Mouse (Mus musculus): Measurements from ENCODE around the gene Mertk.

- TF ChIP-seq HCFC1 (IDR thresholded peaks at IDR 0.05; ENCODE audit: borderline replicate concordance, insufficient read depth, low read length) (no peak), CHD2 (IDR thresholded peaks at IDR 0.05; ENCODE audit: low read depth, low read length) (no peak)
Measured at GRCm38 (mm10) chr2:128816311-128816710, 117.6 kb downstream of the Mertk start.

Data from ES-E14 (cell line).